Mouse (Mus musculus) heart, adult 2 months (tissue): ENCODE measurements around the gene Galnt2. TPM values are rescaled to one million over a fixed set of nuclear protein-coding genes. Genes with fewer than 3 reads are reported as not detected.

ENCODE experiments used
- DNase-seq, 2 experiments: peaks; one replicate each; pipeline ENCODE4 v3.0.0; 2021
- H3K27ac ChIP-seq: fragments of 200-600 bp; 2 replicates; pipeline ENCODE4 v1.8.1; 2022
- H3K27me3 ChIP-seq: fragments of 200-500 bp; 2 replicates; pipeline ENCODE4 v1.6.1; 2012; ENCODE audit warnings: mild to moderate bottlenecking, low read length, inconsistent platforms, mixed read lengths; ENCODE audit not compliant: control insufficient read depth, insufficient read depth
- H3K36me3 ChIP-seq: fragments of 200-500 bp; 2 replicates; pipeline ENCODE4 v1.6.1; 2012; ENCODE audit warnings: low read length, inconsistent platforms; ENCODE audit not compliant: control insufficient read depth, insufficient read depth
- H3K4me1 ChIP-seq: fragments of 200-500 bp; 2 replicates; pipeline ENCODE4 v1.6.1; 2011; ENCODE audit warnings: low read length; ENCODE audit not compliant: control insufficient read depth, insufficient read depth
- H3K4me3 ChIP-seq: fragments of 200-600 bp; 2 replicates; pipeline ENCODE4 v1.8.1; 2022
- H3K79me2 ChIP-seq: fragments of 200-500 bp; replicated peaks from 2 replicates; pipeline ENCODE4 v1.6.1; 2012; ENCODE audit warnings: mild to moderate bottlenecking, inconsistent platforms, low read length, moderate library complexity, mixed read lengths; ENCODE audit not compliant: control insufficient read depth, insufficient read depth
- H3K9ac ChIP-seq: fragments of 200-500 bp; 2 replicates; pipeline ENCODE4 v1.6.1; 2012; ENCODE audit warnings: low read depth, mild to moderate bottlenecking, control low read depth, inconsistent platforms, low read length, mixed read lengths
- CTCF ChIP-seq: fragments of 200-600 bp; IDR thresholded peaks from 2 replicates; pipeline ENCODE4 v1.8.1; 2022; ENCODE audit warnings: antibody characterized with exemption, mild to moderate bottlenecking, moderate library complexity
- EP300 ChIP-seq: fragments of 200-500 bp; IDR thresholded peaks from 2 replicates; pipeline ENCODE4 v1.6.1; 2011; ENCODE audit warnings: low read depth, low read length, control low read depth; ENCODE audit not compliant: insufficient read depth
- POLR2A ChIP-seq: fragments of 200-500 bp; IDR thresholded peaks from 2 replicates; pipeline ENCODE4 v1.6.1; 2011; ENCODE audit warnings: mild to moderate bottlenecking, low read depth, low read length, control low read depth; ENCODE audit not compliant: insufficient read depth
- WGBS: fragments of 180-500 bp; shearing (Covaris S2); methylation state at CpG from one replicate; pipeline ENCODE4 v1.1.7; 2018; 5-methylcytosine and 5-hydroxymethylcytosine counted together
- intact Hi-C: fragments of 180-260 bp; cut with DNase I; formaldehyde crosslinking; loops from one replicate; pipeline ENCODE4 v1.15.1; 2025
- polyA plus RNA-seq: library from polyadenylated mRNA; depleted of rRNA; stranded (reverse); fragments of >200 nt; gene quantifications from 2 replicates; pipeline ENCODE4 v1.2.3, GENCODE M21; 2012
- total RNA-seq, 2 experiments: library from RNA; stranded (reverse); gene quantifications; 2 replicates each; pipeline ENCODE4 v1.2.3; 2021

Gene Galnt2
- total and polyA plus RNA-seq, 3 experiments: 3.7 to 42.9 (median 35.2) TPM

DNA sequence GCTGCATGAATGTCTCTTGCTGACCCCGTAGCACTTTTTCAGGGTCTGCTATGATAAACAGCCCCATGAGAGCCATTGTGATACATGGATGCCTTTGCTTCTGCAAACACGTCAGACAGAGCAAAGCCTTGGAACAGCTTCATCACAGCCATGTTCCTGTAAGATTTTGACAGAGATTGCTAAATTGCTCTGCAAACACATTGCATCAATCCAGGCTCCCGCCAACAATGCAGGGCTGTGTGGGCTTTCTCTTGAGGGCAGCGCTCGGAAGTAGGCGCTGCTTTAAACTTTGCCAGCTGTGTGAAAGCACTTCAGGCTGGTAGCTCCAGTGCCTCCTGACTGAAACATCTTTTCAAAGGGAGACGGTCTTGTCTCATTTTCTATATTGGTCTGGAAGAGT lies 30.8 kb upstream of the Galnt2 start:
- no peak for TF ChIP-seq POLR2A
- no peak for TF ChIP-seq EP300
- TF ChIP-seq CTCF: no peak
- H3K4me1 ChIP-seq: peaks cover 5% of the 10 kb centered on the region
- no peak overlapping the region for H3K9ac ChIP-seq
- no peak for DNase-seq
- H3K36me3 ChIP-seq: no peaks in the 10 kb centered on the region
- intact Hi-C loops: no loop called here
- no peak overlapping the region for H3K4me3 ChIP-seq
- 66% methylated on average over 7 of the region's 7 CpGs for WGBS
- H3K79me2 ChIP-seq: no peaks in the 10 kb centered on the region
- no peaks in the 10 kb centered on the region for H3K27me3 ChIP-seq
- H3K27ac ChIP-seq: no peak overlapping the region

DNA sequence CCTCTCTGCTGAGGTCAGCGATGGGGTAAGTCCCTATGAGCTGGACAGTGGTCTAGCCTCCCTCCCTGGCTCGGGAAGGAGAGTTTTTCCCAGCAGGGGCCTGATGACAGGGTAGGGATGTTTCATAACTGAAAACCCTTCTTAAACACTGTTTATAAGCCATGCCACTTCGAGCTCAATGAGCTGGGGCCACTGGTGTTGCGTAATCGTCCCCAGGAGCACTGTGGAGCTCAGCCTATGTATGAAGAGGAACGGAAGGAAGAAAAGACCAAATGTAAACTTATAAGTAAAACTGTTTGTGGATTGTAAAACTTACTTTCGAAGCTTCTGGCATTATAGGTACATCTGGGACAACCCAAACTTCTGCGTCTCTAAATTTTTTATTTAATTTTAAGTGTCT lies 29.5 kb upstream of the Galnt2 start:
- WGBS: 80% methylated on average over 8 of the region's 8 CpGs
- Histone ChIP-seq H3K4me1 (no peaks in the 10 kb centered on the region; the same call in 1 of the 2 replicates), H3K36me3 (no peaks in the 10 kb centered on the region), H3K4me3 (no peak overlapping the region), H3K27ac (no peak overlapping the region), H3K9ac (no peak overlapping the region), H3K79me2 (no peaks in the 10 kb centered on the region), H3K27me3 (no peaks in the 10 kb centered on the region)
- no peak for DNase-seq
- intact Hi-C loops: no loop called here
- TF ChIP-seq EP300 (no peak), CTCF (no peak), POLR2A (no peak)

DNA sequence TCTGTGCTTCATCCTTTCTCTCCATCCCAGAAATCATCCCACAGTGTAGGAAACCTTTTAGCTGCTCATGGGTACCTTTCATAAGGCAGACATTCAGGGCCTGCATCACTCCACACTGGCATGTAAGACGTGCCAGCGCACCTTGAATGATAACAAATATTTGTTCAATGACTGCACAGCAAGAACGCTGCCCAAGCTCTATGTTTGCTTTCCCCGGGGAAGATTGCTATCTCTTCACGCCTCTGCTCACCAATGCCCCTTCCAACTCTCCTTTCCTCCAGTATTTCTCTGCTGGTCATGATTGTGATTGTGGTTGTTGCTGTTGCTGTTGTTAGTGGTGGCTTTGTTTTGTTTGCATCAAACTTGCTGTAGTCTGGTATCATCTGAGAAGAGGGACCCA lies 28.3 kb upstream of the Galnt2 start:
- no peak for TF ChIP-seq POLR2A
- no peak for TF ChIP-seq CTCF
- no peak for TF ChIP-seq EP300
- no peaks in the 10 kb centered on the region for H3K27me3 ChIP-seq
- WGBS: 76% methylated on average over 5 of the region's 5 CpGs
- H3K36me3 ChIP-seq: no peaks in the 10 kb centered on the region
- H3K27ac ChIP-seq: no peak overlapping the region
- intact Hi-C loops: no loop called here
- H3K79me2 ChIP-seq: no peaks in the 10 kb centered on the region
- no peak for DNase-seq
- H3K4me1 ChIP-seq: no peaks in the 10 kb centered on the region
- no peak overlapping the region for H3K4me3 ChIP-seq
- H3K9ac ChIP-seq: no peak overlapping the region

DNA sequence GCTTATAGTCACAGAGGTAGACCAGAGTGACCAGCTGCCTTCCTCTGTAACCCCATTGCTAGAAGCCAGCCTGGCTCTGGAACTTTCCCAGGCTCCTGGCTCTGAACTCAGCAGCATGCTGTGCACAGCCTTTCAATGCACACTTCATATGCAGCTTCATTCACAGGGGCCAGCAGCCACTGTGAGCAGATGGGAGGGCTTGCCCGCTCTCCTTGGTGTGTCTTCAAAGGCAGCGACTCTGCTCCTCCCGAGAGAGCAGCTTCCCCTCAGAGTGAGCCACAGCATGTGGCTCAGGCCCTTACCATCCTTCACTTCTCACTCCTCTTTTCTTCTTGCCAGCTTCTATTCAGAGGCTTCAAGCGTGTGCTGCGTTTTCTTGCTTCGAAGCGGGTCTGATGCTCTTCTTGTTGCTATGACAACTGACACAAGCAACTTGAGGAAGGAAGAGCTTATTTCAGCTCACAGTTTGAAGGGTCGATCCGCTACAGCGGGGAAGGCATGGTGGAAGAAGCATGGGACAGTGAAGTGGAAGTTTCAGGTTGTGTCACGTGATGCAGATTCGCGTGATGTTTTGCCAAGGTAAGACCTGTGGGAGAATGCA lies 27.1 kb upstream of the Galnt2 start:
- Histone ChIP-seq H3K4me1 (no peaks in the 10 kb centered on the region), H3K9ac (no peak overlapping the region), H3K27me3 (no peaks in the 10 kb centered on the region), H3K4me3 (no peak overlapping the region), H3K27ac (no peak overlapping the region), H3K79me2 (no peaks in the 10 kb centered on the region), H3K36me3 (no peaks in the 10 kb centered on the region)
- DNase-seq: no peak
- TF ChIP-seq POLR2A (no peak), EP300 (no peak), CTCF (no peak)
- 93% methylated on average over 13 of the region's 13 CpGs for WGBS
- intact Hi-C loops: no loop called here

DNA sequence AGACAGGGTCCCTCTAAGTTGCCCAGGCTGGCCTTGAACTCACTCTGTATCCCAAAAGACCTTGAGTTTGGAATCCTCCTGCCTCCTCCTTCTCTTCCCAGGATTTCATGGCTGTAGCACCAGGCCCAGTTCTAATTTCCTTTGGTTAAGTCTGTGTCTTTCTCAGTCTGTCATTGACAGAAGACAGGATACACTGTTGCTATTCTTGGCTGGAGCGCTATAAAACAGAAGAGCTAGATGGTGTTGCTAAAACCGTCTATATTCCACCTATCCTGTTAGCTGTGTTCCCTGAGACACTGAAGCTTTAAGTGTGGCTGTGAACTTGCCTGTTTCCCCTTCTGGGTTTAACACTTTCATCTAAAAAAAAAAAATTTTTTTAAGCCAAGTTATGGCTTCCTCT lies 19.0 kb upstream of the Galnt2 start:
- H3K9ac ChIP-seq: no peak overlapping the region
- no peak for TF ChIP-seq CTCF
- no peak overlapping the region for H3K4me3 ChIP-seq
- no peak for DNase-seq
- H3K79me2 ChIP-seq: no peaks in the 10 kb centered on the region
- H3K36me3 ChIP-seq: no peaks in the 10 kb centered on the region
- no peaks in the 10 kb centered on the region for H3K27me3 ChIP-seq
- intact Hi-C loops: no loop called here
- WGBS: 23% methylated on average over 2 of the region's 2 CpGs
- no peaks in the 10 kb centered on the region for H3K4me1 ChIP-seq
- no peak overlapping the region for H3K27ac ChIP-seq

DNA sequence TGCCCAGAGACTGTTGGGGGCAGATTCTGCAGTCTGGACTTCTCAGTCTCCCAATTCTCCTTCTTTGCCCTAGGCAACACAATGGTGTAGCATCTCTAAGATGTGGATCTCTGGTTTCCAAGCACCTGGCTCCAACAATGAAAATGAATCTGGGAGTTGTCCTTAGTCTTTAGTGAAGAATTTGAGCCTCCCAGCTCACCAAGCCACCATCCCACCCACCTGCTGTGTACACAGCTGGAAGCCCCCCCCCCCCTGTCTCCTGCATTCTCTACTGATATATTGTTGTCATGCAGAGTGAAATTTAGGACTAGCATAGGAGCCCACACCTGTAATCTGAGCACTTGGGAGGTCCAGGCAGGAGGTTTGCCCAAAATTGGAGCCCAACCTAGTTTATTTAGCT lies 14.2 kb upstream of the Galnt2 start:
- no peak for TF ChIP-seq POLR2A
- TF ChIP-seq EP300: no peak
- no peak for TF ChIP-seq CTCF
- Histone ChIP-seq H3K4me1 (no peaks in the 10 kb centered on the region), H3K4me3 (no peak overlapping the region), H3K27me3 (no peaks in the 10 kb centered on the region), H3K9ac (no peak overlapping the region), H3K79me2 (no peaks in the 10 kb centered on the region), H3K36me3 (no peaks in the 10 kb centered on the region), H3K27ac (no peak overlapping the region)
- intact Hi-C loops: no loop called here
- no peak for DNase-seq
